Mouse (Mus musculus) CH12.LX (cell line): Measurements from ENCODE around the gene Serinc5.

Experiments
- ETS1 ChIP-seq: conservative IDR thresholded peaks from 2 replicates; pipeline ENCODE4 v1.6.1; 2012; ENCODE audit warnings: low read depth, mild to moderate bottlenecking, inconsistent platforms, low read length, improper control_type of control experiment, moderate library complexity
- MAFK ChIP-seq: IDR thresholded peaks from 2 replicates; pipeline ENCODE4 v1.6.1; 2011; ENCODE audit warnings: low read length, improper control_type of control experiment; ENCODE audit not compliant: insufficient replicate concordance

- TF ChIP-seq MAFK (no peak), ETS1 (no peak)
Measured at GRCm38 (mm10) chr13:92712619-92713018, 101.7 kb downstream of the Serinc5 start.
